Mouse (Mus musculus) CH12.LX (cell line): ENCODE data around the gene Taf15. TPM values are rescaled to one million over a fixed set of nuclear protein-coding genes. Genes with fewer than 3 reads are reported as not detected.

ENCODE experiments used
- DNase-seq: peaks from one replicate; pipeline ENCODE4 v3.0.0-alpha.2; 2013; ENCODE audit errors: extremely low read depth
- H3K27ac ChIP-seq: 2 replicates; pipeline ENCODE4 v1.5.1; 2012; ENCODE audit warnings: low read depth, mild to moderate bottlenecking, control low read depth, moderate library complexity; ENCODE audit not compliant: insufficient read depth
- H3K27me3 ChIP-seq: replicated peaks from 2 replicates; pipeline ENCODE3; 2012; ENCODE audit warnings: inconsistent platforms
- H3K36me3 ChIP-seq, 2 experiments: replicated peaks in 1 of 2; 2 replicates each; pipeline versions ENCODE3 to v1.6.1; 2012; ENCODE audit warnings: inconsistent platforms in 1 of 2, low read length in 1 of 2, mild to moderate bottlenecking in 1 of 2, mixed read lengths in 1 of 2, moderate library complexity in 1 of 2; ENCODE audit not compliant: control insufficient read depth in 1 of 2, insufficient read depth in 1 of 2
- H3K4me1 ChIP-seq, 2 experiments: 2 replicates each; pipeline ENCODE4 v1.6.1; 2012; ENCODE audit warnings: inconsistent platforms in 1 of 2, moderate library complexity in 1 of 2; ENCODE audit not compliant: insufficient read depth in 2 of 2, control insufficient read depth in 1 of 2
- H3K4me2 ChIP-seq: 2 replicates; pipeline ENCODE4 v1.6.1; 2012; ENCODE audit warnings: low read depth, mild to moderate bottlenecking, control low read depth; ENCODE audit not compliant: poor library complexity, insufficient read depth, severe bottlenecking
- H3K4me3 ChIP-seq, 3 experiments: fragments of 150-350 bp in 1 of 3; sonication (generic) in 1 of 3; replicated peaks in 1 of 3; 2 replicates each; pipeline versions ENCODE3 to v1.5.1; 2011 to 2012; ENCODE audit warnings: low read depth in 2 of 3, low read length in 2 of 3, mild to moderate bottlenecking in 2 of 3, moderate library complexity in 2 of 3, control low read depth in 1 of 3, improper control_type of control experiment in 1 of 3, inconsistent platforms in 1 of 3, mixed read lengths in 1 of 3; ENCODE audit not compliant: poor library complexity in 1 of 3
- H3K79me2 ChIP-seq: replicated peaks from 2 replicates; pipeline ENCODE4 v1.6.1; 2012; ENCODE audit warnings: mild to moderate bottlenecking, moderate library complexity; ENCODE audit not compliant: control insufficient read depth, poor library complexity, insufficient read depth, severe bottlenecking; ENCODE audit errors: extremely low read depth
- H3K9ac ChIP-seq: 2 replicates; pipeline ENCODE4 v1.6.1; 2012; ENCODE audit warnings: low read depth, mild to moderate bottlenecking, control low read depth, moderate library complexity; ENCODE audit not compliant: insufficient read depth
- H3K9me3 ChIP-seq: replicated peaks from 2 replicates; pipeline ENCODE3; 2012; ENCODE audit warnings: low read length, inconsistent platforms, mixed read lengths
- BHLHE40 ChIP-seq: IDR thresholded peaks from 2 replicates; pipeline ENCODE4 v1.6.1; 2011; ENCODE audit warnings: mild to moderate bottlenecking, low read depth, low read length, improper control_type of control experiment
- CHD1 ChIP-seq: IDR thresholded peaks from 2 replicates; pipeline ENCODE4 v1.6.1; 2012; ENCODE audit warnings: low read depth, low read length, improper control_type of control experiment, inconsistent platforms
- CHD2 ChIP-seq: IDR thresholded peaks from 2 replicates; pipeline ENCODE4 v1.6.1; 2011; ENCODE audit warnings: low read length, improper control_type of control experiment
- CTCF ChIP-seq, 2 experiments: IDR thresholded peaks in 1 of 2; conservative IDR thresholded peaks in 1 of 2; 2 replicates each; pipeline ENCODE4 v1.5.1; 2011 to 2012; ENCODE audit warnings: low read depth in 2 of 2, low read length in 2 of 2, improper control_type of control experiment in 1 of 2, inconsistent platforms in 1 of 2, mild to moderate bottlenecking in 1 of 2, moderate library complexity in 1 of 2
- ELF1 ChIP-seq: IDR thresholded peaks from 2 replicates; pipeline ENCODE4 v1.6.1; 2014; ENCODE audit warnings: low read depth, mild to moderate bottlenecking, inconsistent platforms, low read length, improper control_type of control experiment
- GABPA ChIP-seq: IDR thresholded peaks from 2 replicates; pipeline ENCODE4 v1.6.1; 2012; ENCODE audit warnings: low read depth, low read length, improper control_type of control experiment, inconsistent platforms; ENCODE audit not compliant: insufficient replicate concordance
- HCFC1 ChIP-seq: IDR thresholded peaks from 2 replicates; pipeline ENCODE4 v1.6.1; 2012; ENCODE audit warnings: low read depth, mild to moderate bottlenecking, inconsistent platforms, low read length, improper control_type of control experiment
- IRF4 ChIP-seq: IDR thresholded peaks from 2 replicates; pipeline ENCODE4 v1.6.1; 2014; ENCODE audit warnings: low read depth, mild to moderate bottlenecking, inconsistent platforms, low read length, improper control_type of control experiment
- KAT2A ChIP-seq: IDR thresholded peaks from 2 replicates; pipeline ENCODE4 v1.6.1; 2012; ENCODE audit warnings: low read length, improper control_type of control experiment, inconsistent platforms; ENCODE audit not compliant: insufficient replicate concordance
- MAX ChIP-seq: IDR thresholded peaks from 2 replicates; pipeline ENCODE4 v1.6.1; 2011; ENCODE audit warnings: low read length, improper control_type of control experiment
- MAZ ChIP-seq: IDR thresholded peaks from 2 replicates; pipeline ENCODE4 v1.6.1; 2012; ENCODE audit warnings: low read depth, mild to moderate bottlenecking, inconsistent platforms, low read length, improper control_type of control experiment, moderate library complexity
- MEF2A ChIP-seq: IDR thresholded peaks from 2 replicates; pipeline ENCODE4 v1.6.1; 2014; ENCODE audit warnings: low read depth, mild to moderate bottlenecking, inconsistent platforms, low read length, improper control_type of control experiment, borderline replicate concordance
- MXI1 ChIP-seq: IDR thresholded peaks from 2 replicates; pipeline ENCODE4 v1.6.1; 2011; ENCODE audit warnings: mild to moderate bottlenecking, low read depth, low read length, improper control_type of control experiment
- MYC ChIP-seq: IDR thresholded peaks from 2 replicates; pipeline ENCODE4 v1.6.1; 2011; ENCODE audit warnings: low read depth, mild to moderate bottlenecking, improper control_type of control experiment, low read length
- NELFE ChIP-seq: IDR thresholded peaks from 2 replicates; pipeline ENCODE4 v1.6.1; 2011; ENCODE audit warnings: low read depth, low read length, improper control_type of control experiment
- NRF1 ChIP-seq: IDR thresholded peaks from 2 replicates; pipeline ENCODE4 v1.6.1; 2014; ENCODE audit warnings: low read depth, mild to moderate bottlenecking, inconsistent platforms, low read length, improper control_type of control experiment, moderate library complexity
- POLR2A ChIP-seq: IDR thresholded peaks from 2 replicates; pipeline ENCODE4 v1.6.1; 2011; ENCODE audit warnings: low read depth, mild to moderate bottlenecking, improper control_type of control experiment, low read length
- RAD21 ChIP-seq: IDR thresholded peaks from 2 replicates; pipeline ENCODE4 v1.6.1; 2011; ENCODE audit warnings: low read depth, mild to moderate bottlenecking, low read length, improper control_type of control experiment, moderate library complexity
- SIN3A ChIP-seq: IDR thresholded peaks from 2 replicates; pipeline ENCODE4 v1.6.1; 2012; ENCODE audit warnings: low read length, improper control_type of control experiment, inconsistent platforms
- SMC3 ChIP-seq: IDR thresholded peaks from 2 replicates; pipeline ENCODE4 v1.6.1; 2011; ENCODE audit warnings: low read depth, low read length, improper control_type of control experiment
- TBP ChIP-seq: conservative IDR thresholded peaks from 2 replicates; pipeline ENCODE4 v1.6.1; 2011; ENCODE audit warnings: low read depth, low read length, improper control_type of control experiment
- TCF12 ChIP-seq: IDR thresholded peaks from 2 replicates; pipeline ENCODE4 v1.6.1; 2014; ENCODE audit warnings: low read depth, mild to moderate bottlenecking, inconsistent platforms, low read length, improper control_type of control experiment
- UBTF ChIP-seq: IDR thresholded peaks from 2 replicates; pipeline ENCODE4 v1.6.1; 2012; ENCODE audit warnings: low read depth, mild to moderate bottlenecking, inconsistent platforms, low read length, improper control_type of control experiment, moderate library complexity
- ZC3H11A ChIP-seq: IDR thresholded peaks from 2 replicates; pipeline ENCODE4 v1.6.1; 2012; ENCODE audit warnings: low read depth, mild to moderate bottlenecking, inconsistent platforms, low read length, improper control_type of control experiment
- ZKSCAN1 ChIP-seq: IDR thresholded peaks from 2 replicates; pipeline ENCODE4 v1.6.1; 2012; ENCODE audit warnings: low read depth, inconsistent platforms, low read length, improper control_type of control experiment, borderline replicate concordance
- ZMIZ1 ChIP-seq: IDR thresholded peaks from 2 replicates; pipeline ENCODE4 v1.6.1; 2012; ENCODE audit warnings: low read depth, mild to moderate bottlenecking, inconsistent platforms, low read length, improper control_type of control experiment
- ZNF384 ChIP-seq: IDR thresholded peaks from 2 replicates; pipeline ENCODE4 v1.6.1; 2012; ENCODE audit warnings: low read depth, low read length, improper control_type of control experiment, inconsistent platforms
- dilution Hi-C: fragments of 300-500 bp; cut with MboI; formaldehyde crosslinking; loops from 2 replicates; pipeline ENCODE4 v1.14.3; 2020; ENCODE audit warnings: low sequenced_read_pairs; ENCODE audit not compliant: extremely low pct_unique_long_range_greater_than_20kb, extremely low pct_ligation_motif_present
- in situ Hi-C: fragments of 300-500 bp; cut with MboI; formaldehyde crosslinking; loops from 3 replicates; pipeline ENCODE4 v1.14.3; 2019; ENCODE audit warnings: low sequenced_read_pairs, low pct_ligation_motif_present, low pct_unique_long_range_greater_than_20kb, mixed read lengths
- polyA plus RNA-seq: library from polyadenylated mRNA; unstranded; fragments of >175 nt; gene quantifications from 2 replicates; pipeline ENCODE4 v1.2.1, GENCODE M21; 2012; ENCODE audit warnings: low read depth; ENCODE audit not compliant: insufficient read length
- total RNA-seq, 2 experiments: library from RNA; depleted of rRNA; stranded (reverse); fragments of 300-350 nt in 1 of 2; fragments of >200 nt in 1 of 2; gene quantifications; 2 replicates each; pipeline ENCODE4 v1.2.3; 2012 to 2014

Gene Taf15
- total and polyA plus RNA-seq, 3 experiments, result 38.8 to 367 (median 69.8) TPM

GRCm38 (mm10) chr11:83439426-83440060, 33.3 kb upstream of the Taf15 start:
- Histone ChIP-seq H3K4me1 (peaks cover 3 to 6% of the 10 kb centered on the region in 2 experiments; a peak in 3 of 4 replicates), H3K36me3 (no peaks in the 10 kb centered on the region), H3K27ac (no peak overlapping the region), H3K4me3 (peak overlapping the region in 1 of 3 experiments; percentile 16), H3K27me3 (peaks cover 70% of the 10 kb centered on the region), H3K79me2 (no peaks in the 10 kb centered on the region), H3K9ac (peak overlapping the region; percentile 41; the same call in 1 of the 2 replicates), H3K9me3 (peaks cover 10% of the 10 kb centered on the region), H3K4me2 (peak overlapping the region; percentile 44)
- dilution Hi-C loops, result no loop called here
- in situ Hi-C loops, result loop anchor here (10.0 kb wide), 2 partner anchors 195 to 295 kb away; no protein-coding TSS in a partner anchor
- DNase-seq, result no peak
- no peak for TF ChIP-seq MAX
- TF ChIP-seq SIN3A, result no peak
- peak; percentile 70 for TF ChIP-seq ELF1

- dilution Hi-C loops (no loop called here), in situ Hi-C loops (loop anchor here (10.0 kb wide), 2 partner anchors 194 to 294 kb away; no protein-coding TSS in a partner anchor)
- Histone ChIP-seq H3K4me2 (peak overlapping the region; percentile 70), H3K4me1 (peaks cover 3 to 6% of the 10 kb centered on the region in 2 experiments; a peak in 3 of 4 replicates), H3K36me3 (no peaks in the 10 kb centered on the region), H3K79me2 (no peaks in the 10 kb centered on the region), H3K27me3 (peaks cover 66% of the 10 kb centered on the region), H3K4me3 (peak overlapping the region; percentile 58 to 70 (median 62)), H3K9me3 (peaks cover 17% of the 10 kb centered on the region), H3K9ac (peak overlapping the region; percentile 41; the same call in 1 of the 2 replicates), H3K27ac (no peak overlapping the region)
- peak; percentile 96 for DNase-seq
- peak; percentile 65; the same call in 1 of the 2 replicates for TF ChIP-seq MYC
- TF ChIP-seq KAT2A, result 0 out of 2 replicates have a peak, but pooled peaks have one; percentile 9
- peak; percentile 78 for TF ChIP-seq NELFE
- peak; percentile 79 for TF ChIP-seq MAX
- peak; percentile 85 to 99 for TF ChIP-seq CTCF (conservative IDR thresholded peaks at IDR 0.05 in 1 of 2, IDR thresholded peaks at IDR 0.05 in 1 of 2; ENCODE audit: low read depth in 2 of 2, low read length in 2 of 2)
- peak; percentile 59 for TF ChIP-seq POLR2A
- TF ChIP-seq ZMIZ1, result peak; percentile 42; the same call in 1 of the 2 replicates
- TF ChIP-seq MEF2A, result peak; percentile 55; the same call in 1 of the 2 replicates
- peak; percentile 75 for TF ChIP-seq TCF12
- no peak for TF ChIP-seq CHD1
- no peak for TF ChIP-seq ZKSCAN1
- TF ChIP-seq RAD21, result peak; percentile 94
- TF ChIP-seq CHD2, result 0 out of 2 replicates have a peak, but pooled peaks have one; percentile 42
- 0 out of 2 replicates have a peak, but pooled peaks have one; percentile 10 for TF ChIP-seq BHLHE40
- 0 out of 2 replicates have a peak, but pooled peaks have one; percentile 8 for TF ChIP-seq NRF1
- TF ChIP-seq MXI1, result peak; percentile 54; the same call in 1 of the 2 replicates
- TF ChIP-seq ELF1, result peak; percentile 92
- peak; percentile 86 for TF ChIP-seq SMC3
- TF ChIP-seq HCFC1, result peak; percentile 10; the same call in 1 of the 2 replicates
- TF ChIP-seq ZNF384, result 0 out of 2 replicates have a peak, but pooled peaks have one; percentile 29
- TF ChIP-seq TBP, result no peak
- TF ChIP-seq MAZ, result peak; percentile 57; the same call in 1 of the 2 replicates
- no peak; the same call in none of the 2 replicates for TF ChIP-seq UBTF
- peak; percentile 78 for TF ChIP-seq IRF4
- TF ChIP-seq ZC3H11A, result peak; percentile 40
- TF ChIP-seq GABPA, result no peak
These were observed 32.5 kb upstream of the Taf15 start for GRCm38 (mm10) chr11:83440081-83441064.
